Mouse (Mus musculus): ENCODE results near the gene Serpini1.

DNA sequence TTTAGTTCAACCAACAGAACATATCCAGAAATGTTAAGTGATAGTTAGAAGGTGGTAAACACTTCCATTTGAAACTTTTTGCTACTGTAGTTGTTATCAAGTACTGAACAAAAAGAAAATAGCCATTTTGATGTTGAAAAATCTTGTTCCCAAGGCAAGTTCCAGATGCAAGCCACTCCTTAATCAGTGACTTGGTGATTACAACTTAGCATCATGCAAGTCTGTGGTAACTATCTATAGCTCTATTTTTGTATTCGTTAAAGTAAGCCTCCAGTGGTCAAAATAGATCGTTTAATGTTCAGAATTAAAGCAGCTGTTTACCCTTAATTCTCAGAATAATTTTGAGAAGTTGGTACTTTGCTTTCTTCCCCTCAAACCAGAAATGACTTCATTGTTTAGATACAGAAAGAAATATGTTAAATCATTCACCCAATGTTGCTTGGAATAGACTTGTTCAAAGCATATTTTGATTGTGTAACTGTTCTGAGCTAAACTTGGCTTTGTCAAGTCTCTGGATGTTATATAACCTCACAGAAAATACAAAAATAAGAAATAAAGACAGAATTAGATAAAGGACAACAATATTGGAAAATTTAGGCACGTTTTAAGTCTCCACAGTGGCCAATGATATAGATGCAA, 130.0 kb downstream of the Serpini1 start:
- TF ChIP-seq FLI1 (IDR thresholded peaks at IDR 0.05; ENCODE audit: low read length) (no peak), GATA1 (IDR thresholded peaks at IDR 0.05; ENCODE audit: borderline replicate concordance, low read length) (no peak)
